Mouse (Mus musculus): ENCODE measurements around the gene Sync. TPM values are rescaled to one million over a fixed set of nuclear protein-coding genes. Genes with fewer than 3 reads are reported as not detected.

The Sync gene
- polyA plus RNA-seq, 1 experiment from 2014 or later: 0.35 TPM

- DNase-seq (ENCODE audit: low spot score): no peak
These were observed 16.4 kb downstream of the Sync start for GRCm38 (mm10) chr4:129303816-129304215.

GRCm38 (mm10) chr4:129304306-129304705 lies 16.9 kb downstream of the Sync start:
- no peak for DNase-seq (ENCODE audit: low spot score)

- no peak for DNase-seq (ENCODE audit: low spot score)
These were observed 20.5 kb downstream of the Sync start for GRCm38 (mm10) chr4:129307936-129308335.

GRCm38 (mm10) chr4:129313886-129314285 lies 26.5 kb downstream of the Sync start:
- DNase-seq (ENCODE audit: low spot score): no peak

GRCm38 (mm10) chr4:129320876-129321275 lies 33.5 kb downstream of the Sync start:
- no peak for DNase-seq (ENCODE audit: low spot score)

GRCm38 (mm10) chr4:129322042-129322441 lies 34.6 kb downstream of the Sync start:
- no peak for DNase-seq (ENCODE audit: low spot score)

- DNase-seq (ENCODE audit: low spot score): no peak
These were observed 36.1 kb downstream of the Sync start for GRCm38 (mm10) chr4:129323491-129323890.

- no peak for DNase-seq (ENCODE audit: low spot score)
These were observed 37.3 kb downstream of the Sync start for GRCm38 (mm10) chr4:129324756-129325155.

GRCm38 (mm10) chr4:129326191-129326590 lies 38.8 kb downstream of the Sync start:
- DNase-seq (ENCODE audit: low spot score): no peak

GRCm38 (mm10) chr4:129332846-129333245 lies 45.4 kb downstream of the Sync start:
- no peak for DNase-seq (ENCODE audit: low spot score)

GRCm38 (mm10) chr4:129334677-129335215 lies 47.3 kb downstream of the Sync start:
- no peak for DNase-seq (ENCODE audit: low spot score)

- peak; percentile 100 for DNase-seq (ENCODE audit: low spot score)
These were observed 48.0 kb downstream of the Sync start, which contains the start of the genes Rbbp4 and Zbtb8os for GRCm38 (mm10) chr4:129335216-129336074. Gene Rbbp4 (minus strand): TSS chr4:129335370. Gene Zbtb8os (plus strand): TSS chr4:129335695.

- no peak for DNase-seq (ENCODE audit: low spot score)
These were observed 48.9 kb downstream of the Sync start for GRCm38 (mm10) chr4:129336291-129336690.

- no peak for DNase-seq (ENCODE audit: low spot score)
These were observed 52.3 kb downstream of the Sync start for GRCm38 (mm10) chr4:129339743-129340142.

GRCm38 (mm10) chr4:129341888-129342287 lies 54.5 kb downstream of the Sync start:
- no peak for DNase-seq (ENCODE audit: low spot score)

GRCm38 (mm10) chr4:129342705-129343104 lies 55.3 kb downstream of the Sync start:
- no peak for DNase-seq (ENCODE audit: low spot score)

- DNase-seq (ENCODE audit: low spot score): no peak
These were observed 59.2 kb downstream of the Sync start for GRCm38 (mm10) chr4:129346481-129347154.

- peak; percentile 79 for DNase-seq (ENCODE audit: low spot score)
These were observed 63.2 kb downstream of the Sync start for GRCm38 (mm10) chr4:129350644-129351043.

GRCm38 (mm10) chr4:129351111-129351510 lies 63.7 kb downstream of the Sync start:
- DNase-seq (ENCODE audit: low spot score): no peak

GRCm38 (mm10) chr4:129353176-129353575 lies 65.8 kb downstream of the Sync start:
- no peak for DNase-seq (ENCODE audit: low spot score)

GRCm38 (mm10) chr4:129354236-129354635 lies 66.8 kb downstream of the Sync start:
- DNase-seq (ENCODE audit: low spot score): no peak

- DNase-seq (ENCODE audit: low spot score): no peak
These were observed 70.3 kb downstream of the Sync start for GRCm38 (mm10) chr4:129357613-129358163.

Data from thymus, postnatal 0 days (tissue).